Mouse (Mus musculus) liver, embryonic 14.5 days (tissue): ENCODE measurements around the gene Fermt3.

Experiments
- CTCF ChIP-seq: IDR thresholded peaks from 2 replicates; pipeline ENCODE4 v1.5.1; 2016; ENCODE audit warnings: antibody characterized with exemption, low read depth, control low read depth
- EP300 ChIP-seq: IDR thresholded peaks from 2 replicates; pipeline ENCODE4 v1.6.1; 2016; ENCODE audit warnings: antibody characterized with exemption, low read depth

DNA sequence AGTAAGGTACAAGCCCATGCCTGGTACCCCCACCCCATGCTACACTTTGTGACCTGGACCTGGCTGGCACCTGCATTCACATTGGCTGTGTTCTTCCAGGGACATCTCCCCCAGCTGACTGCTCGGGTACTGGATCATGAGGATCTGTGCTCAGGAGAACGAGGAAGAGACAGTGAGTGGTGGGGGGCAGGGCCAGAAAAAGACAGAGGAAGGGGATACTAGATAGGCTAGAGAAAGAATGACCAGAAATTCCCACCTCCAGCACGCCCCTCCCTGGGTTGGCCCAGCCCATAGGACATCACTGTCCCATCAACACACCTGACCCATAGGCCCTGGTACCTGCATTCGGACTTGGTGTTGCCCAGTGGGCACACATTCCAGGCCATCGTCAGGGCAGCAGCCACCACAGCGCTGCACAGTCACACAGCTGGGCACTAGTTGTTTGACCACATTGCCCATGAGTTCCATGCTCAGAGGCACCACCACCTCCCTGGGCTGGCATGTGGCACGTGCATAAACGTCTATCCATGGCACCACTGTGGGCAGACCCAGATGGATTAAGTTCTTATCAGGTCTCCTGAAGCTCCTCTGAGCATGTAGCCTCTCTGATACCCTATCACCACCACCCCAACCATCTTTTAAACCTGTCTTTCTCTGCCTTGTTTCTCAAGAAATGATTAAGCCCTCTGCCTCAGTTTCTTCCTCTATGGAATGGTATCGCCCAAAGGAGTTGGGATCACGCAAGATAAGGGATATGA lies 33.1 kb downstream of the Fermt3 start:
- TF ChIP-seq EP300 (peak; percentile 79), CTCF (no peak)
